Mouse (Mus musculus) hindbrain, embryonic 16.5 days (tissue): ENCODE measurements around the gene Bglap. TPM values are rescaled to one million over a fixed set of nuclear protein-coding genes. Genes with fewer than 3 reads are reported as not detected.
A peak's percentile ranks its signal among the peaks of the same experiment; 100 is the strongest.
"Not testable (repeated sequence)": the region's sequence is repeated elsewhere in the genome, so short reads cannot be mapped to it uniquely, and the experiment has no call there.

Experiments used
- ATAC-seq: fragments of 200-750 bp; cut with Nextera tagmentation; 2 replicates; pipeline ENCODE4 v1.8.0; 2017; ENCODE audit warnings: moderate TSS enrichment, moderate library complexity
- H3K27ac ChIP-seq: fragments of 300-500 bp; sonication (generic); 2 replicates; pipeline ENCODE4 v1.5.1; 2014; ENCODE audit warnings: low read depth, mild to moderate bottlenecking, control low read depth, low read length, moderate library complexity
- H3K27me3 ChIP-seq: fragments of 300-500 bp; sonication (generic); replicated peaks from 2 replicates; pipeline ENCODE4 v1.6.1; 2014; ENCODE audit warnings: low read length; ENCODE audit not compliant: control insufficient read depth, insufficient read depth
- H3K36me3 ChIP-seq: fragments of 300-500 bp; sonication (generic); 2 replicates; pipeline ENCODE4 v1.6.1; 2014; ENCODE audit warnings: mild to moderate bottlenecking, low read length, moderate library complexity, mixed read lengths; ENCODE audit not compliant: control insufficient read depth, insufficient read depth
- H3K4me1 ChIP-seq: fragments of 300-500 bp; sonication (generic); 2 replicates; pipeline ENCODE4 v1.6.1; 2014; ENCODE audit warnings: low read depth, low read length; ENCODE audit not compliant: control insufficient read depth, insufficient read depth
- H3K4me2 ChIP-seq: fragments of 300-500 bp; sonication (generic); 2 replicates; pipeline ENCODE4 v1.6.1; 2014; ENCODE audit warnings: mild to moderate bottlenecking, low read length, control low read depth, moderate library complexity
- H3K4me3 ChIP-seq: fragments of 300-500 bp; sonication (generic); 2 replicates; pipeline ENCODE4 v1.5.1; 2014; ENCODE audit warnings: mild to moderate bottlenecking, low read length, control low read depth, moderate library complexity
- H3K9ac ChIP-seq: fragments of 300-500 bp; sonication (generic); 2 replicates; pipeline ENCODE4 v1.6.1; 2014; ENCODE audit warnings: low read depth, mild to moderate bottlenecking, control low read depth, low read length, moderate library complexity
- H3K9me3 ChIP-seq: fragments of 300-500 bp; sonication (generic); 2 replicates; pipeline ENCODE4 v1.6.1; 2014; ENCODE audit warnings: mild to moderate bottlenecking, low read length, moderate library complexity; ENCODE audit not compliant: control insufficient read depth
- WGBS: fragments of 180-500 bp; shearing (Covaris S2); extraction: QIAGEN DNeasy Blood & Tissue Kit; methylation state at CpG from one replicate; pipeline ENCODE4 v1.1.7; 2014; 5-methylcytosine and 5-hydroxymethylcytosine counted together
- polyA plus RNA-seq: library from polyadenylated mRNA; unstranded; fragments of >200 nt; fragmentation: Nextera tagmentation; extraction: Ambion mirVana; gene quantifications from 2 replicates; pipeline ENCODE4 v1.2.1, GENCODE M21; 2015

Bglap gene
- polyA plus RNA-seq, 1 experiment from 2014 or later, result not detected

DNA sequence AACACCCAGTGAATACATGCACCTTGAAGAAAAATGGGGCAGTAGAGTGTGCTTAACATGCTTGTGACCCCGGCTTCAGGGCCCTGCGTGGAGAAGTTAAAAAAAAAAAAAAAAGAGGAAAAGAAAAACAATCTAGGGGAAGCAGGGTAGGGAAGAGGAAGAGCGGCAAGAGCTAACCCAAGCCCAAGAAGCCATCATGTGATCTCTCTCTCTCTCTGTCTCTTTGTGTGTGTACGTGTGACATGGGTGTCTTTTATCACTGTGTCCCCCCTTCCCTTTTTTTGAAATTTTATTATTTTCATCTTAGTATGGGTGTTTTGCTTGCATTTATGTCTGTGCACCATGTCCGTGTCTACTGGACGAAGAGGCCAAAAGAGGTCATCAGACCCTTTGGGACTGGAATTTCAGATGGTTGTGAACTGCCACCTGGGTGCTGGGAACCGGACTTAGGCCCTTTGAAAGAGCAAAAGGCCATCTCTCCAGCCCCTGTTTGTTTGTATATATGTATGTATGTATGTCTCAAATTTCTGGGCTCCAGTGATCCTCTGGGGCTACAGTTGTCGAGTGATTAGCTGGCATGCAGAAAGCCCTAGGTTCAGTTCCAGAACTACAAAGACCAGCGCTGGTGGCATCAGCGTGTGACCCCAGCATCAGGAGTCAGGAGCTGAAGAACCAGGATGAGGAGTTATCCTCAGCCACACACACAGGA is 19.4 kb upstream of the Bglap start:
- Histone ChIP-seq H3K36me3 (no peaks in the 10 kb centered on the region), H3K9me3 (no peaks in the 10 kb centered on the region), H3K4me2 (no peak overlapping the region), H3K4me1 (no peaks in the 10 kb centered on the region), H3K27me3 (no peaks in the 10 kb centered on the region), H3K4me3 (no peak overlapping the region), H3K27ac (no peak overlapping the region), H3K9ac (no peak overlapping the region)
- WGBS, result 94% methylated on average over 10 of the region's 10 CpGs
- no peak for ATAC-seq

DNA sequence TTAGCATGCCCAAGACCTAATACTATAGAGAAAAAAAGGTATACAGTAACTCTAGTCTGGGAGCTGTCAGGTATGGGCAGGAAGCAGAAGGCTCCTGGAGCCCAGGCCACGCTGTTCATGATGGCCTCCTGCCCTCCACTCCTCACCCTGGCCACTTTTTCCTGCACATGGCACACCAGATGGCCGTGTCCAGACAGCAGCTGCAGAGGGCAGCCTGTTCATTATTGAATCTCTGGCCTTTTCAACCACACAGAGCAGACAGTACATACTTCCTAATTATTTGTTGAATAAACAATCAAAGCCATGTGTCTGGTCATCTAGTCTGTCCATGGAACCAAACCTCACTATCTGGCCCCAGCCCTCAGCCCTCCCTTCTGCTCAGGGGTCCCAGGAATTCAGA is 14.4 kb upstream of the Bglap start:
- WGBS, result 61% methylated on average over 2 of the region's 2 CpGs
- H3K9ac ChIP-seq, result no peak overlapping the region
- no peaks in the 10 kb centered on the region for H3K9me3 ChIP-seq
- H3K36me3 ChIP-seq, result no peaks in the 10 kb centered on the region
- H3K27me3 ChIP-seq, result no peaks in the 10 kb centered on the region
- no peaks in the 10 kb centered on the region for H3K4me1 ChIP-seq
- H3K4me3 ChIP-seq, result no peak overlapping the region
- no peak overlapping the region for H3K27ac ChIP-seq
- H3K4me2 ChIP-seq, result no peak overlapping the region
- ATAC-seq, result peak; percentile 42; the same call in 1 of the 2 replicates

- Histone ChIP-seq H3K27ac (no peak overlapping the region), H3K36me3 (no peaks in the 10 kb centered on the region), H3K4me3 (no peak overlapping the region), H3K9me3 (no peaks in the 10 kb centered on the region), H3K4me2 (no peak overlapping the region), H3K9ac (no peak overlapping the region), H3K27me3 (no peaks in the 10 kb centered on the region), H3K4me1 (no peaks in the 10 kb centered on the region)
- ATAC-seq, result no peak
- WGBS, result 88% methylated on average over 8 of the region's 8 CpGs
Observed at GRCm38 (mm10) chr3:88395742-88396141, 11.5 kb upstream of the Bglap start.

DNA sequence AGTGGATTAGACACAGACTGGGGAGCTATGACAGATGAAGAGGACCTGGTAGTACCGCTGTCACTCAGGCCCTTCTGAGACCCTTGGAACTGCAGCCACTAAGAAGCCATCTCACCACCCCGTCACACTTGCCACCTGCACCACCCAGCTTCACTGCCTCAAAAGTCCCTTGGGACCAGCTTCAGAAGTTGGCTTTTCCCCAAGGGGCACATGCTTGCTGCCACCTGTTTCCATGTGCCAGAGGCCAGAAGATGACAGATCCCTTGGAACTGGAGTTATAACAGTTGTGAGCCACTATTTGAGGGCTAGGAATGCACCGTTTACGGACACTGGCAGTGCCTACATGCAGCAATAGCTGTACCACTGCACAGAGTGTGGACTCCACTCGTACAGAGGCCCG is 11.0 kb upstream of the Bglap start:
- no peak overlapping the region for H3K9ac ChIP-seq
- no peaks in the 10 kb centered on the region for H3K4me1 ChIP-seq
- H3K36me3 ChIP-seq, result no peaks in the 10 kb centered on the region
- no peak overlapping the region for H3K27ac ChIP-seq
- 87% methylated on average over 6 of the region's 6 CpGs for WGBS
- no peaks in the 10 kb centered on the region for H3K9me3 ChIP-seq
- ATAC-seq, result no peak
- no peak overlapping the region for H3K4me3 ChIP-seq
- no peak overlapping the region for H3K4me2 ChIP-seq
- H3K27me3 ChIP-seq, result no peaks in the 10 kb centered on the region

DNA sequence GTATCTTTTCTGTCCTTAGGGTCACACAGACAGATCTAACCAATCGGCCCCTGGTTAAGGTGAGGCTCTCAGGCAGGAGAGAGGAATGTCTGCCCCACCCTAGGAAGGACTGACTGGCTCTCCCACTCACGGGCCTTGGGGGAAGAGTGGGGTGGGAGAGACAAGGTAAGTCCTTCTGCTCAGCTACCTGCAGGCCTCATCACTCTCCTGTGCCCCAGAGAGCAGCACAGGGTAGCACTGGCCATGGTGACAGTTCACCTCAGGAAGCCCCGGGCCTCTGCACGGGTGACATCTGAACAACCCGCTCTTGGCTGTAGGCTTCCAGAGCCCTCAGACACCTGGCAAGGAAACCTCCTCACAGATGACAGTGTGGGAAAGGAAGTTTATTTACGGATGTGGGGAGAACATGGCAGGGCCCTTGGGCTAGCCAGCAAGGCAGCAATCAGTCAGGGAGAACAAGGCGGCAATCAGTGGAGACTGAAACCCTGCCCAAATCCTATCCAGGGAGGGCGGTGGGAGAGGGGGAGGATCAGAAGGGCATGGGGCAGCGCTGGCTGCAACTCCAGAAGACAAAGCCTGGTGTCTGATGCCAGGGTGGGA is 9.6 kb upstream of the Bglap start:
- 86% methylated on average over 9 of the region's 9 CpGs for WGBS
- Histone ChIP-seq H3K36me3 (no peaks in the 10 kb centered on the region), H3K9ac (no peak overlapping the region), H3K27me3 (no peaks in the 10 kb centered on the region), H3K4me1 (no peaks in the 10 kb centered on the region), H3K4me2 (no peak overlapping the region), H3K4me3 (no peak overlapping the region), H3K27ac (no peak overlapping the region), H3K9me3 (no peaks in the 10 kb centered on the region)
- ATAC-seq, result no peak

GRCm38 (mm10) chr3:88382383-88382782 is 1.9 kb downstream of the Bglap start:
- H3K4me3 ChIP-seq, H3K27me3 ChIP-seq, H3K4me2 ChIP-seq, H3K9ac ChIP-seq, H3K9me3 ChIP-seq, H3K27ac ChIP-seq, H3K4me1 ChIP-seq, H3K36me3 ChIP-seq: not testable (repeated sequence)
- WGBS, result 24% methylated on average over 1 of the region's 7 CpGs
- peak; percentile 27; the same call in 1 of the 2 replicates for ATAC-seq

- H3K27ac ChIP-seq, result 0 out of 2 replicates have a peak overlapping the region, but pooled peaks have one; percentile 29
- H3K36me3 ChIP-seq, H3K9me3 ChIP-seq, H3K27me3 ChIP-seq, H3K4me1 ChIP-seq: not testable (repeated sequence)
- H3K9ac ChIP-seq, result peak overlapping the region; percentile 55
- peak overlapping the region; percentile 50 for H3K4me2 ChIP-seq
- H3K4me3 ChIP-seq, result peak overlapping the region; percentile 17; the same call in 1 of the 2 replicates
- peak; percentile 89 for ATAC-seq
- 6% methylated on average over 17 of the region's 22 CpGs for WGBS
Observed at GRCm38 (mm10) chr3:88381389-88382315, 2.6 kb downstream of the Bglap start.

DNA sequence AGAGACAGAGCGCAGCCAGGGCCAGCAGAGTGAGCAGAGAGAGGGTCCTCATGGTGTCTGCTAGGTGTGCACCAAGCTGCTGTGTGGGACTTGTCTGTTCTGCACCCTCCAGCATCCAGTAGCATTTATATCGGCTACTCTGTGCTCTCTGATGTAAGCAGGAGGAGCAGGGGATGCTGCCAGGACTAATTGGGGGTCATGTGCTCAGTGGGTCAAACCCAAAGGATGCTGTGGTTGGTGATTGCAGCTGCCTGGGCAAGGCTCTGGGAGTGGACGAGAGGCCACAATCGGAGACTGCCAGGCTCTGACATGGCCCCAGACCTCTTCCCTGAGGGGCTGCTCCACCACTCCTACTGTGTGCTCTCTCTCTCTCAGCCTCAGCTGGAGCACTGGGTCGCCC is 5.7 kb downstream of the Bglap start, which contains the start of gene Bglap2:
Bglap2 (minus strand) TSS at position 101 of the 400 bp plus-strand sequence.
- not testable (repeated sequence) for H3K27ac ChIP-seq, H3K4me2 ChIP-seq, H3K9ac ChIP-seq, H3K4me1 ChIP-seq, H3K27me3 ChIP-seq, ATAC-seq, H3K36me3 ChIP-seq, H3K9me3 ChIP-seq, H3K4me3 ChIP-seq
- WGBS, result 73% methylated on average over 4 of the region's 5 CpGs

DNA sequence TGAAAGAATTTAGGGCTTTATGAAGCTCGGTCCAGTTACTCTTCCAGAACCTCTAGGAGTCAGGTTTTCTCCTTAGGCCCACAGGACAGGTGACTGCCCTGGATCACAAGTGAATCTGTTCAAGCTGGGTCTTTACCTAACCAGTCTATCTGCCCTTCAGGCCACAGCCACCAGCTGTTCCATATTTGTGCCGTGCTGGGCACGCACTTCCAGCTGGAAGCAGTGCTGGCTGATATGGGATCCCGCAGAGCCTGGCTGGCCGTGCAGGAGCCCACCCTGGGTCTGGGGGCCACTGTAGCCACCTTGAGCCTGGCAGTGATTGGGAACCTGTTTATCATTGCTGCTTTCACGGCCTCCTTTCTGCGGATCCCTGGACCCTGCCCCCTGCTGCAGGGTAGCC is 7.6 kb downstream of the Bglap start:
- WGBS, result 20% methylated on average over 6 of the region's 7 CpGs
- not testable (repeated sequence) for H3K4me3 ChIP-seq, H3K4me1 ChIP-seq, H3K36me3 ChIP-seq, H3K27ac ChIP-seq, H3K9me3 ChIP-seq, H3K4me2 ChIP-seq, H3K9ac ChIP-seq, H3K27me3 ChIP-seq
- ATAC-seq, result peak; percentile 48
